Mouse (Mus musculus) adrenal gland, adult 18-20 months (tissue): ENCODE measurements around the gene Gphn. TPM values are rescaled to one million over a fixed set of nuclear protein-coding genes. Genes with fewer than 3 reads are reported as not detected.

Experiments used
- DNase-seq, 2 experiments: peaks; one replicate each; pipeline ENCODE4 v3.0.0; 2021 to 2022; ENCODE audit warnings: low spot score in 2 of 2
- long read RNA-seq, 2 experiments: library from polyadenylated mRNA; stranded (forward); transcript quantifications; one replicate each; pipeline ENCODE4 v2.0.0; 2021
- total RNA-seq, 2 experiments: library from RNA; stranded (reverse); gene quantifications; 1 replicate in 1 of 2; 2 replicates in 1 of 2; pipeline ENCODE4 v1.2.3; 2021

The Gphn gene
- 10 to 100 TPM; 25.0 to 27.7 TPM for total RNA-seq
- long read RNA-seq, experiment 1, transcript Gphn-202 (23 exons, 3,300 nt) = major isoform, 15 of 19 reads
- long read RNA-seq, experiment 1, partial matches to known transcripts = 2 of 19 reads
- long read RNA-seq, experiment 1, other reads (novel, unspliced or antisense) = 2 of 19 reads
- long read RNA-seq, experiment 2, transcript Gphn-202 (23 exons, 3,300 nt) = major isoform, 27 of 45 reads
- long read RNA-seq, experiment 2, partial matches to known transcripts = 5 of 45 reads
- long read RNA-seq, experiment 2, other reads (novel, unspliced or antisense) = 12 of 45 reads

DNA sequence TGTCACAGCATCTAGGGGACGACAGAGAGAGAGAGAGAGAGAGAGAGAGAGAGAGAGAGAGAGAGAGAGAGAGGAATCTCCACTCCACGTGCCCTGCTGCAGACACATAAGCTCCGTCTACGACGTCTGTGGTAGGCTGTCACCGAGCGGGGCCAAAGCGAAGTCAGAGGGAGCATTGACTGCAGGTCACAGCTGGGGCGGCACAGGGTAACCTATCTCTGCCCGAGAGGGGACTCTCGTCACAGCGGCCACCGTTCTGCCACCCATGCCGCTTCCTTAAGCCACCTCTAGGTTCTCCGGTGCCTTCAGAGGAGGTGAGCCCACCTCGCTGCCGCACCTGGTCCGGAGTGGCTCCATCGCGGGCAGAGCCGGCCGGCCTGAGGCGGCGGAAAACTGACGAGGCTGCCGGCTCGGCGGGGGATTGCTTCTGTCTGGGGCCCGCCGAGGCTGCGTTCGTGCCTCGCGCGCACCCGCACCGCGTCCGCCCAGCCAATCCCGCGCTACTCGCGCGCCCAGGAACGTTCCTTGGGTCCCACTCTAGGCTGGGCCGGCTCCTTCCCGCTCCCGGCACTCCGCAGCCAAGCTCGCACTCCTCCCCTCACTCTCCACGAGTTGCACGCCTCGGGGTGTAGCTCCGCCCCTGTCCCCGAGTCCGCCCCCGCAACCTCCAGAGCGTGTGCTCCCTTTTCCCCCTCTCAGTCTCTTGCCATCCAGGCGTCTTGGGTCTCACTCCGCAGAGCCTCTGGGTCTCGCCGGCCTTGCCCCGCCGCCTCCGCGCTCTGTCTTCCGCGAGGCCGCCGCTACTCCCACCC lies at the start of gene Gphn:
Gene Gphn, plus strand, starts transcription at position 673 of the 812 bp plus-strand sequence.
- peak; percentile 85 to 88 for DNase-seq

DNA sequence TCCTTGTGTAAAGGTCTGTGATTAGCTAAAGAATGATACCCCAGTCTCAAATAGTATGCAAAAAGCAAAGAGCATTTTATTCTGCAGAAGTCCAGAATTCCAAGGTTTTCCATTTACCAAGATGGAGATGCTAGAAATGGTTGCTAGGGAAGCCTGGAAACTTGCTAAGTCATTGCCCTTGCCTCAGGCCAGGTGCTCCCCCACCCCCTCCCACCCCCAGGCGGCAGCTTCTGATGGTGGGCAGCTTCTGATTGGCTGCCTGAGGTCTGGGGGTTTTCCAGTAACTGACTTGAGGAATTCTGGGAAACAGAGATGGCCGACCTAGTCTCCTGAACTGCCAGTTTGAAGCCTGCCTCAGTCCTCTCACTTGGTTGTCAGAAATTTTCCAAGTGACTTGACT lies 44.7 kb upstream of the Gphn start:
- no peak for DNase-seq

DNA sequence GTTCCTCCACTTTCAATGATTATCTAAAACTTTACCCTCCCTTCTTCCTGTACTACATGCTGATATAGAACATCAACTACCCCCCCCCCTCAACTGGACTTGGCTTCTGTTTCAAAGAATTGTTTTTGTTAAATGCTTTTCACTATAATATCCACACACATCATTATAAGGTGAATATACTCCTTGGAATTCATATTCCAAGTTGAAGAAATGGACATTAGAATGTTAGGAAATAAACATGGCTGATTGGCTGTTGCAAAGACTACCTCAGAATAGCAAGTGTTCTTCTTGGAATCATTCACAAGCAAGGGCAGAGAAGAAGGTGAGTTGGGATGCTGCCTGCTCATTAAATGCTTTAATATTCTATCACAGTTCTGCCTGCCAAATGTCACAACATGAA lies 32.2 kb upstream of the Gphn start, which contains the start of gene Gm6657:
Gene Gm6657, plus strand, starts transcription at position 301 of the 400 bp plus-strand sequence.
- no peak for DNase-seq

DNA sequence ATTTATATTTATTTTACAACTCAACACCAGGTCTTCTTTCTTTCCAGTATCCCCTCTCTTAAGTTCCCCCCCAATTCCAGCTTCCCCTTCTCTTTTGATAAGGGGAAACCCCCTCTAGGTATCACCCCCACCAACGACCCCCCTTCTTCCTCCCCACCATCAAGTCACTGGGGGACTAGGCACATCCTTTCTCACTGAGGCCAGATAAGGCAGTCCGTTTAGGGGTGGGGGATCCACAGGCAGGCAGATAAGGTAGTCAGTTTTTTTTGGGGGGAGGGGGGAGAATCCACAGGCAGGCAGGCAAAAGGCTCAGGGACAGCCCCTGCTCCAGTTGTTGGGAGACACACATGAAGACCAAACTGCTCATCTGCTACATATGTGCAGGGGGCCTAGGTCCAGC lies 30.8 kb upstream of the Gphn start:
- DNase-seq = no peak

DNA sequence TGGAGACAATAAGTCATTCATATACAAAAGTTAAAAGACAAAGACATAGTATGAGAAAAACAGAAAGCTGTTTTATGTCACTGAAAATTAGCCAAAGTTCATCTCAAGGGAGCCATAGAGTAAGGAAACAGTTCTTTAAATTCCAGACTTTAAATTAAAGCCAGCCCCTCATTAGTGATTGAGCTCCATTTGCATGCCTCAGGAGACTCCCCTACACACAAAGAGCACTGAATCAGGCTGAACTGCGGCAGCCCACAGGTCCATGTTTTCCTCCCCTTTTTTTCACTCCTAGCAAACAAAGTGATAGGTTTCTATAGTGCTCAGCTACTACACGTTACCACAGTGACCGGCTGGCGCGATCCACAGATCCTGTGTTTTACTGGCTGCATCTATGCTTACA lies 22.5 kb upstream of the Gphn start:
- DNase-seq = no peak

DNA sequence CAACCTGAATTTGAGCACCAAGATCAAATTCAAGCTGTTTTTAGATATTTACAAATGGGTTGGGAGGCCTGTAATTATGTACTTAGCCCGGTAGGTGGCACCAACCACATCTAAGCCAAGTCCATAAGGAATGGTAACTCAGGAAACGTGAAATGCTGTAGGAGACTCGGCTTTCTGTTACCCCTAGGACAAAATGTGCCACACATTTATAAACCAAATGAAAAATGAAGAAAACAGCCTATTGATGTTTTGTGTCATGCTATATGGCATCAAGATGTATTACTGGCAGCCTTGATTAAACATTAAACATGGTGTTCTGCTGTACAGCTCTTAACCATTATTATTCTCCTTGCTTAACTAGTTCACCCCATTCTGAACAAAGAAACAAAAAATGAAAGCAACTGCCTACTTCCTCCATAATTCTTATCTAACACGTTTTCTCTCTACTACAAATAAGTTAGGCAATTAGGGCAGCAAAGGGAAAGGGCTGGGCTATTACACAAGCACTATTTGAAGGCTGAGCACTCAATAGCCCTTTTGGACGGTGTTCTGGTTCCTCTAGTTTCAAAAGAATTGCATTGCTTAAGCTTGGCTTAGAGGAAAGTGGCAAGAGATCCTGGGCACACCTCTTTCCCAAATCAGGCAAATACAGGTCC lies 20.1 kb upstream of the Gphn start:
- peak; percentile 30 to 46 for DNase-seq

DNA sequence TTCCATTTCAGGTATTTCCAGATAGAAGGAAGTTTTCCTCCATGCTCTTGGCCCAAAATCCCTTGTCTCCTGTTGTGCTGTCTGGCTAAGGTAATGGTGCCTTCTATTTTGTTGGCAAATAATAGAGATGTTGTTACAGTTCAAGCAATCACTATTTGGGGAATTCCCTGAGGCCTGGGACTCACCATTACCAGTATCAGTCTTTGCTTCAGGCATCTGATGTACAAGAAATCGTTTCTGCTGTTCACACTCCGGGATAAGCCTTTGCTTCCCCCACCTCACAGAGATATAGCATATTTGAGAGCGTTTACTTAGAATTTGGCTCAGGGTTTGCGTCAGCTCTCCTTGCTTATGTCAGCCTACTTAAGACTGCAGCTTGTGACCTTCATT lies 19.6 kb upstream of the Gphn start:
- DNase-seq = no peak

DNA sequence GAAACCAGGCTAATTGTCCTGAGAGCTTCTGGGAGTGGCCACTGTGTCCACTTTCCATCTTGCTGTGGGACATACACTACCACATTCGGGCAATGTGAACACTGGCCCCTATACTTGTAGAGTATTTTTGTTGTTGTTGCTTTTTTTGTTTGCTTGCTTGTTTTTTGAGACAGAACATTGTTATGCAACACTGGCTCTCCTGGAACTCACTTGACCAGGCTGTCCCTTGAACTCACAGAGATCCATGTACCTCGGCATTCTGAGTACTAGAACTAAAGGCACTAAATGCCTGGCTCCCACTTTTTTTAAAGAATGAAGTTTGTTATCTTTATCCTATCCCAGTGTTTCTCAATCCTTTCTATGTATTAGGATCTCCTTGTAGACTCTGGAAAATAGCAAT lies 16.3 kb upstream of the Gphn start:
- no peak for DNase-seq

DNA sequence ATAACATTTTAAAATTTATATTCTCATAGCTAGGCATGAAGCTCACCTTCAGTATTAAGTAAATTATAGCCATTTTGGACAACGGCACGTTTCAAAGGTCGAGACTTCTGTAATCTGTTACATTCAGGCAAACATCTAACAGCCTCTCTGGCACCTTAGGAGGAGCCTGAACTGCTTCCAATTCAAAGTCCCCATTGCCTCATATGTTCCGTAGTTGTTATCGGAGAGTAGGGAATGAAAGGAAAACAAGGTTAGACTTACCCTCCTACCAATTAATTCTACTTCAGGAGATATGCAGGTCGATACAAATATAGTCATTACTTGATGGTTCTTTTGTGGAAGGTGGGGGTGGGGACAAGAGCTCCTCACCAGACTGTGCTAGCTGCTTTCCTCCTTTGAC lies 10.7 kb upstream of the Gphn start:
- no peak for DNase-seq

DNA sequence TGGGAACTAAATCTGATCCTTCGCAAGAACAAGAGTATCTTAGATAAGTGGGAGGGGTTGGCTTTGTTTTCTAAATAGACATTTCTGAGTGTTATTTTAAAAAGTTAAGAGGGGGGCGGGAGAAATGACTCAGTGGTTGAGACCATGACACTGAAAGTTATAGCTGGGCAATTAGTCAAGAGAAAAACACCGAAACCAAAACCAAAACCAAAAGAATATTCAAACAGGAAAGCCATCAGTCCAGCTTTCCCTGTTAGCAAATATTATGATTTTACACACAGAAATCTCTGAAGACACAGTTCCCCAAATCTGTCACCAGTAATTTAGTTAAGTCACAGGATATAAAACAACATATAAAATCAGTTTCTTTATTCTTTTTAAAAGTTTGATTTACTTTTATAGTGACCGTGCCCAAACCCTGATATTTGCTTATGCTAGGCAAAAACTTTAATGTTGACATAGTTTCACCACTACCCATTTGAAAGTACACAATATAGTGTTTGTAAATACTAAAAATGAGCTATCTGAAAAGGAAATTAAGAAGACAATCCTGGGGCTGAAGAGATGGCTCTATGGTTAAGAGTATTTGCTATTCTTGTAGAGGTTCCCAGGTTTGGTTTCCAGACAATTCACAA lies 6.9 kb upstream of the Gphn start:
- no peak for DNase-seq

DNA sequence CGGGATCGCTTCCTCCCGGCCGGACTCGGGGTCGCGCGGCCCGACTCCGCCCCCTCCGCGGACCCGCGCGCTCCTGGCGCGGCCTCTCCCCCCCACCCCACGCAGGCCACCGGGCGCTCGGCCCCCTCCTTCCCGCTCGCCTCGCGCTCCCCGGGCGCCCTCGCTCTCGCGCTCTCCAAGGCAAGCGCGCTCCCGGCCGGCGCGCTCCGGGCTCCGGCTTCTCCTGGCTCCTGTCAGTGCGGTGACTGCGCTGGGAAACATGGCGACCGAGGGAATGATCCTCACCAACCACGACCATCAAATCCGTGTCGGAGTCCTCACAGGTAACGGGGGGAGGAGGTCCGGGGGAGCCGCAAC lies 318 bp downstream of the Gphn start:
- no peak for DNase-seq

DNA sequence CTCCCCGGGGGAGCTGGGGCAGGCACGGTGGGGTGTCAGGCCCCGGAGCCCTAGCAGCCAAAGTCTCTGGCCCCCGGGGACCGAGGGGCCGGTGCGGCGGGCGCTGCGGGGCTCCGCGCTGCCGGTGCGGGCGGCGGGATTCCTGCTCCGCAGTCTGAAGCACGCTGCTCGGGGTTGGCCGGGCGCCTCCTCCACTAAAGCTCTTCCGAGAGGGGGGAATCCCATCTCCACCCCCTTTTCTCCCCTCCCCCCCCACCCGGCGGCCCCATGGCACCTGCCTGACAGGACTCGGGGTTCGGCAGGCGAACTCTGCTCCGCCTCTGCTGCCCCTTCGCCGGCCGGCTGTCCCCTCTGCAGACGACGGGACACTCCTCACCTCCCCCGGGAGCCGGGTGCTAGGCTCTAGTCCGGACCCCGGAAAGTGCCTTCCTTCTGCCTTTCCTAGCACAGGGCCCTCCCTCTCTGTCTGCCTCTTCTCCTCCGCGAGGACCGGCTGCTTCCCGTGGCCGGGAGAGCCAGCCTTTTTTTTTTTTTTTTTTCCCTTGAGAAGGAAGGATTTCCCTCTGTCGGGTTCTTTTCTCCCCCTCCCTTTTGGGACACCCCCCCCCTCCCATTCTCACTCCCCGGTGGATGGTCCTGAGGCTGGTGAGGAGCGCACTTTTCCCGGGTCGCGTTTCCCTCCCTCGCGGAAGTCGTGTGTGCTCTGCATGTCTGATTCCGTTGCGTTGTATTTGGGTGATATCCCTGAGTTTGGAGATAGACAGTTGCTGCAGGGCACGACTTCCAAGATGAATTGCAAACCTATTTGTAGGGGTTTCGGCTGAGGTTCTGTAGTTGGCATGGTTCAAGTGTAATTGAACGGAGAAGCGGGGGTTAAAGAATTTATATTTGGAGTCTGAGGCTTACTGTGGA lies 1.1 kb downstream of the Gphn start:
- DNase-seq = peak; percentile 45 to 56

DNA sequence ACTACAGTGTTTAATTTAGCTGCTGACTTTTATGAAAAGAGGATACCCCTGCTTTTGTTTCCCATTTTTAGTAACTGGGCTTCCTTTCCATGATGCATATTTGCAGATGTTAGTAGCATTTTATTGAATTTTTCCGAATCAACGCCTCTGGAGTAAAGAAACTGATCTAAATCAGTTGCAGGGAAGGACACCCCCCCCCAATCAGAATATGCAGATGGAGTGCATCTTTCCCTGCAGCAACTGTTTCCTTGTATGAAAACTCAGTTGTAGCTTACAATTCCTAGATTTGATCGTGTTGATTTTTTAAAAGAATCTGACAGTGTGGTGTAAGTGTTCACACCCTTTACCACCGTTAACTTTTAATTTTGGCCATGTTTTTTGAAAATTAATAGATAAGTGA lies 2.0 kb downstream of the Gphn start:
- DNase-seq = no peak

DNA sequence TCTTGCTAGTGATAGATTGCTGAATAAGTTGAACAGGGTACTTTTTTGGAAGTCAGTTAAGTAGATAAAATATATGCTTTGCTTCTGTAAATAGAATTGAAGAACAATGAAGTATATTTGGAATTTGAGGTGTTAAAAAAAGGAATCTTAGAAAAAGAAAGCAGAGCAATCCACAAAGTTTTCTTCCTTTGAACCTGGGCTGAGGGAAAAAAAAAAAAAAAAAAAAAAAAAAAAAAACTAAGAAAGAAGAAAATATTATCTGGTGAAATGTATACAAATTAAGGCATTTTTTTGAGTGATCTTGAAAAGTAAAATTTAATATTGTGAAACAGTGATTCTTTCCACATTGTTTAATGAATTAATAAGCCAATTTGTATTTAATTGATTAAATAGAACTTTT lies 6.4 kb downstream of the Gphn start:
- no peak for DNase-seq

DNA sequence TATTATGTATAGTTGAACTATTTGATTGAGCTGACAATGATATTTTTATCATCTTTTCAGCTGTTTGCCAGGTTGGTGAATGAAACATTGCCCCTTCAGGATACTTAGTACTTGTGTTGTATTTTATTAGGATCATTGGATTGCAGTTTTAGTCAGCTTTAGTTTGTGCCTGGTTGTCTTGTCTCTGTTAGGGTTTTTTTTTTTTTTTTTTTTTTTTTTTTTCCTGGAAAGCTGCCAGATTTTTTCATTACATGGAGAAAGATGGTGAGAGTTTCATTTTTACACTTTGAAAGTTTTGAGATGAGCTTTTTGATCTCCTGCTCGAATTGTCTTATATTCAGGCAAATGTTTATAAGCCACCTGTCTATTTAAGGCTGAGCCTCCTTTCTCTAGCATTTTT lies 22.2 kb downstream of the Gphn start:
- no peak for DNase-seq

DNA sequence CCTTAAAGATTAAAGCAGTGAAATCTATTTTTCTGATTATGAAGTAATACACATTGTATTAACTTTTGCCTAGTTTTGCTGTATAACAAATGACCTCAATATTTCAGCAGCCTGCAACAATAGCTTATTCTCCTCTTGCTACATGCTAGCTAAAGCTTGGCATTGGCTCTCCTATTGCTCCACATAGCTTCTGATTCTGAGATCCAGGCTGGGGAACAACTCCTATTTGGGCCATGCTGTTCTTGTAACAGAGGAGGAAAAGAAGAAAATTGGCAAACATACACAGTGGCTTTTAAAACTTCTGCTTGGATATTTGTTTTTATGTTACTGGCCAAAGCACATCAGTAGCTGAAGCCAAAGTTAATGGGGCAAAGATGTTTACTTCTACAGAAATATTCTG lies 23.0 kb downstream of the Gphn start:
- DNase-seq = no peak

DNA sequence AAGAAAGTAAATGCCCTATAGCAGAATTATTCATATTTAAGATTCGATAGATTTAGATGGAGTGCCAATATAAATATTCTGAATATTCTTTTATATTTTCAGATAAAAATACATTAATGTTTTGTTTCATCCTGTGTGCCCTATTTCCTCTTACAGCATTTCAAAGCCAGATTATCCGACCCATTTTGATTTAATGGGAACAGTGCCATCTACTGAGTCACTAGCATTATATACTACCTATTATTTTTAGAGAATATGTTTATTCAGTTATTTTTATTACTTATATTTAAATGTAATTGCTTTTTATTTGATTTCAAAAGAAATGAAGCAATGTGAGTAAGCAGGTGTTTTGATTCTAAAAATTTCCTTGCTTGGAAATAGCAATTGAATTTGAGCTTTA lies 51.2 kb downstream of the Gphn start:
- no peak for DNase-seq

DNA sequence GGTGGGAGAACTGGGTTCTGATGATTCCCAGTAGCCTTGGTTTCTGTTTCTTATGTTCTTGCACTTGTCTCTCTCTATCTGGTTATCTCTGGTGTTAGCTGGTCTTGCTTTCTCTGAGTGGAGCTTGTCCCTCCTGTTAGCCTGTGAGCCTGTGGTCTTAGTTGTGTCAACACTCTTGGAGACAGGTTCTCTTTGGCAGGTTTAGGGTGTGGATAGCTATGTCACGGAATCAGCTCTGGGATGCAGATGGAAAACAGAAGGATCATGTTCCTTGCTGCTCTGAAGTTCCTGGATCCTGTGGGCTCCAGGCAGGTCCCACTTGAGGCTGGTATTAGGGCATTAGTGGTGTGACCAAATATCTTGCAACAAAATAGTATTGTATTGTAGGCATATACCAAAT lies 64.2 kb downstream of the Gphn start:
- DNase-seq = no peak

DNA sequence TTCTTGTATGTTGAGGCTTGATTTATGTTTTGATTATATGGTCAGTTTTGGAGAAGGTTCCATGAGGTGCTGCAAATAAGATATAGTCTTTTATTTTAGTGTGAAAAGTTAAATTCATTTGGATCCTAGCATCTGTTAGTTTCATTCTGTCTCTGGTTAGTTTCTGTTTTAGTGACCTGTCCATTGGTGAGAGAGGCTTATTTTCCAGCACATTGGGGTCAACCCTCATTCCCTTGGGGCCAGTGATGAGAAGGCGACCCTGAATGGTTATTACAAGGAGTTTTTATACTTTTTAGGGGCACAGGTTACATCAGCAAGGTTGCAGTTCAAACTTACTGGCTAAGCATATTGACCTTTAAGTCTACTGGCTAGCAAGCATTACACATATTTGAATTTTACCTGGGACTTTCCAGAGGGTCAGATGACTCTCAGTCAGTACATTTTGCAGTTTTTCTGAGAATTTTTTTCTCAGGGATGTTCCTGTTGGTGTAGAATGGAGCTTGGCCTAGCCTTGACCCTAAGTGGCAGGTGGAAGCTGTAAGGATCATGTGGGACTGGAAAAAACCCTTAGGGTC lies 72.7 kb downstream of the Gphn start:
- DNase-seq = no peak

DNA sequence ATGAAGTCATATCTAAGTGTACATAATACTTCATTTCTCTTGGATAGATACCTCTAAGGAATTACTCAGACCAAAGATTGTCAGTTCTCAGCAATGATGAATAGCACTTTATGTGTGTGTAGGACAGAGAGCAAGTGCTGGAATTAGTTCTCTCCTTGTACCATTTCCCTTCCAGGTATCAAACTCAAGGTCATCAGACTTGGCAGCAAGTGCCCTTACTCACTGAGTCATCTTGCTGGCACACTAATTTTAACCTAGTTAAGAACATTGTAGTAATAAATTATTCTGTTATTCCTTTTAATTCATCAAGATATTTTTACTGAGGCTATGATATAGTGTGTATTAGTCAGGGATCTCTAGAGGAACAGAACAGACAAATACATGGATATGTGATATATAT lies 88.9 kb downstream of the Gphn start:
- peak in 1 of 2 experiments; percentile 7 for DNase-seq
